Mouse (Mus musculus) small intestine, adult 10 weeks (tissue): Measurements from ENCODE around the gene Lpcat2. TPM values are rescaled to one million over a fixed set of nuclear protein-coding genes. Genes with fewer than 3 reads are reported as not detected.

Experiments used
- polyA plus RNA-seq: library from polyadenylated mRNA; stranded (reverse); fragments of 350-450 nt; fragmentation: Illumina TruSeq; extraction: RNeasy Lipid Tissue Mini Kit (QIAGEN cat#74804); gene quantifications from one replicate; pipeline ENCODE4 v1.2.3, GENCODE M21; 2014; ENCODE audit warnings: low replicate concordance

Gene Lpcat2
- polyA plus RNA-seq = 7.6 TPM

GRCm38 (mm10) chr8:92855171-92855894 is at the start of gene Lpcat2:
Gene Lpcat2 (plus strand): TSS chr8:92855339.

GRCm38 (mm10) chr8:92827243-92828034 is 27.7 kb upstream of the Lpcat2 start, which contains the start of gene Mmp2:
Gene Mmp2 (plus strand): TSS chr8:92827291.

GRCm38 (mm10) chr8:92901107-92901506 is 46.0 kb downstream of the Lpcat2 start, which contains the start of gene Capns2:
Gene Capns2 (plus strand): TSS chr8:92901407.

GRCm38 (mm10) chr8:92959779-92960178 is 104.6 kb downstream of the Lpcat2 start, which contains the start of gene Slc6a2:
Gene Slc6a2 (plus strand): TSS chr8:92960079.

Other genes with a start within 250 kb of the Lpcat2 start
- not detected for gene Irx6, start 181.1 kb upstream of the Lpcat2 start, polyA plus RNA-seq
- 5.8 TPM for gene Mmp2, start 28.0 kb upstream of the Lpcat2 start, polyA plus RNA-seq
- not detected for gene Capns2, start 46.1 kb downstream of the Lpcat2 start, polyA plus RNA-seq
- 0.07 TPM for gene Slc6a2, start 104.7 kb downstream of the Lpcat2 start, polyA plus RNA-seq
- gene Ces1a, start 192.9 kb downstream of the Lpcat2 start, polyA plus RNA-seq = not detected
- not detected for gene Ces1b, start 224.7 kb downstream of the Lpcat2 start, polyA plus RNA-seq